Mouse (Mus musculus) kidney, adult 2 months (tissue): ENCODE data around the gene Vezt. TPM values are rescaled to one million over a fixed set of nuclear protein-coding genes. Genes with fewer than 3 reads are reported as not detected.
A peak's percentile ranks its signal among the peaks of the same experiment; 100 is the strongest.

Source experiments
- DNase-seq: peaks from one replicate; pipeline ENCODE4 v3.0.0; 2021
- H3K27ac ChIP-seq: fragments of 200-500 bp; 2 replicates; pipeline ENCODE4 v1.5.1; 2012; ENCODE audit warnings: low read depth, low read length, control low read depth, inconsistent platforms; ENCODE audit not compliant: insufficient read depth
- H3K27me3 ChIP-seq: fragments of 200-500 bp; replicated peaks from 2 replicates; pipeline ENCODE4 v1.6.1; 2012; ENCODE audit warnings: mild to moderate bottlenecking, moderate library complexity, low read length, inconsistent platforms; ENCODE audit not compliant: control insufficient read depth, insufficient read depth
- H3K36me3 ChIP-seq: fragments of 200-500 bp; 2 replicates; pipeline ENCODE4 v1.6.1; 2012; ENCODE audit warnings: mild to moderate bottlenecking, moderate library complexity, low read length, inconsistent platforms; ENCODE audit not compliant: control insufficient read depth, insufficient read depth
- H3K4me1 ChIP-seq: fragments of 200-500 bp; 2 replicates; pipeline ENCODE4 v1.6.1; 2011; ENCODE audit warnings: low read length; ENCODE audit not compliant: control insufficient read depth, insufficient read depth
- H3K4me3 ChIP-seq: fragments of 200-500 bp; 2 replicates; pipeline ENCODE4 v1.5.1; 2011; ENCODE audit warnings: mild to moderate bottlenecking, low read depth, low read length, control low read depth; ENCODE audit not compliant: insufficient read depth
- CTCF ChIP-seq: fragments of 200-500 bp; conservative IDR thresholded peaks from 2 replicates; pipeline ENCODE4 v1.5.1; 2011; ENCODE audit warnings: low read depth, mild to moderate bottlenecking, control low read depth, low read length, moderate library complexity, mixed read lengths; ENCODE audit not compliant: insufficient read depth, insufficient read length
- POLR2A ChIP-seq: fragments of 200-500 bp; IDR thresholded peaks from one replicate; pipeline ENCODE4 v1.6.1; 2011; ENCODE audit warnings: low read depth, low read length, control low read depth
- WGBS: fragments of 180-500 bp; shearing (Covaris S2); methylation state at CpG from one replicate; pipeline ENCODE4 v1.1.7; 2018; 5-methylcytosine and 5-hydroxymethylcytosine counted together
- polyA plus RNA-seq: library from polyadenylated mRNA; depleted of rRNA; stranded (reverse); fragments of >200 nt; gene quantifications from 2 replicates; pipeline ENCODE4 v1.2.3, GENCODE M21; 2012

The Vezt gene
- polyA plus RNA-seq, 1 experiment, result 12.2 TPM

GRCm38 (mm10) chr10:93940279-93940678 is 95.3 kb downstream of the Vezt start:
- no peaks in the 10 kb centered on the region for H3K27me3 ChIP-seq

DNA sequence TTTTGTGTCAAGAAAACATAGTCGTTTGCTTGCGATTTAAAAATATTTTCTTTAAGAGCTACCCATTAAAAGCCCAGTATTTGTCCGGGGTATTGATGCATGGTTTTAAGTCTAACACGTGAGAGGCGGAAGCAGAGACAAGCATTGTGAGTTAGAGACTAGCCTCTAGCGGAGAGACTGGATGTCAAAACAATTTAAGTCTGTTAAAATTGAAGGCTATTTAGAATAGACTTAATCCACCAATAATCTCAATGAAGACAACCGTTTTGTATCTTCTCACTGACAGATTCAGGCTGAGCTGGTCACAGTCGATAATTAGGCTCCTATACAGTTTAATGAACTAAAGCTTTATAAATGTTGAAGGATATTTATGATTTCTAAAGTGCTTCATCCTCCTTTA is 95.9 kb downstream of the Vezt start:
- no peak for TF ChIP-seq POLR2A
- Histone ChIP-seq H3K27me3 (no peaks in the 10 kb centered on the region), H3K4me1 (no peaks in the 10 kb centered on the region), H3K36me3 (no peaks in the 10 kb centered on the region), H3K27ac (no peak overlapping the region), H3K4me3 (no peak overlapping the region)
- no peak for DNase-seq
- WGBS, result 92% methylated on average over 8 of the region's 8 CpGs

More at GRCm38 (mm10) chr10:93940279-93940678, 95.3 kb downstream of the Vezt start:
- no peak overlapping the region for H3K27ac ChIP-seq
- TF ChIP-seq CTCF (no peak), POLR2A (no peak)
- WGBS, result 84% methylated on average over 5 of the region's 5 CpGs
- H3K36me3 ChIP-seq, result no peaks in the 10 kb centered on the region
- peaks cover 3% of the 10 kb centered on the region; the same call in 1 of the 2 replicates for H3K4me1 ChIP-seq
- H3K4me3 ChIP-seq, result no peak overlapping the region
- no peak for DNase-seq

- H3K27ac ChIP-seq, result no peak overlapping the region
- no peak for DNase-seq
- WGBS, result 85% methylated on average over 20 of the region's 20 CpGs
- no peaks in the 10 kb centered on the region for H3K36me3 ChIP-seq
- H3K4me3 ChIP-seq, result no peak overlapping the region
- H3K4me1 ChIP-seq, result no peaks in the 10 kb centered on the region
- TF ChIP-seq CTCF (no peak), POLR2A (no peak)
- H3K27me3 ChIP-seq, result no peaks in the 10 kb centered on the region
These were observed 96.8 kb downstream of the Vezt start for GRCm38 (mm10) chr10:93938844-93939271.

DNA sequence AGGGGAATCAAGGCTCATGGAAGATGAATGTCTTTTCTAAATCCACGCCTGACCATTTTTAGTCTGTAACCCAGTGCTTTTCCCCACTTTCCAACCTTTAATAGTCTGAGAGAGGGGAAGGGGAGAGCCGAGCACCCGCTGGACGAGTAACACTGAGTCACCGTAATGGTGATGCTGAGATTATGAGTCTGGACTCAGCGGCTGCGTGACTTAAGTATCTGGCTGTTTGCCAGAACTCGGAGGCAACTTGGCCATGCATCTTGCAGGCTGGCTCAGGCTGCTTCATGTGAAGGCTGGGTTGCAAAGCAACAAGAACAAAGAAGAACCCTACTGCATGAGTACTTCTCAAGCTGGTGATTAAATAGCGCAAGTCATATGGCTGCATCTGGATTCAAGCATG is 101.6 kb downstream of the Vezt start:
- TF ChIP-seq CTCF (no peak), POLR2A (no peak)
- Histone ChIP-seq H3K27ac (no peak overlapping the region), H3K4me3 (no peak overlapping the region), H3K4me1 (no peaks in the 10 kb centered on the region), H3K27me3 (no peaks in the 10 kb centered on the region), H3K36me3 (no peaks in the 10 kb centered on the region)
- 41% methylated on average over 9 of the region's 9 CpGs for WGBS
- peak; percentile 8 for DNase-seq

- Histone ChIP-seq H3K4me3 (no peak overlapping the region), H3K27me3 (no peaks in the 10 kb centered on the region), H3K36me3 (no peaks in the 10 kb centered on the region), H3K4me1 (no peaks in the 10 kb centered on the region), H3K27ac (no peak overlapping the region)
- no peak for DNase-seq
- TF ChIP-seq CTCF, result no peak
- TF ChIP-seq POLR2A, result no peak
- WGBS, result 53% methylated on average over 5 of the region's 5 CpGs
These were observed 102.8 kb downstream of the Vezt start for GRCm38 (mm10) chr10:93932861-93933260.

DNA sequence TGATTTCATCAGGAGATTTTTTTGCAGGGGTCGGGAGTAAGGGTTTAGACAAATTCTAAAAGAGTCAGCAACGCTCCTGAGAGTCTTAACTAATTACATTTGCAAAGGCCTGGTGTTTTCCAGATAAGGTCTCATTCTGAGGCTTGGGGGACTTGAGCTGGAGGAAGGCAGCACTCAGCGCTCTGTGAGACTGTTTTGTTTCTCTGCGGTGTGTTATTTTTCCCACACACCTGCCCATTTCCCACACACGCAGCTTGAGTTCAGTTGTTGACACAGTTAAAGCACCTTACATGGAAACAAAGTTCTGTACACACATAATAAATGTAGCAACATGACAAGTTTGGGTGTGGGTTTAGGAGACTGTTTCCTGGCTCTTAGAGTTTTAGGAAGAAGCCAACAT is 103.6 kb downstream of the Vezt start:
- TF ChIP-seq CTCF, result no peak
- TF ChIP-seq POLR2A, result no peak
- Histone ChIP-seq H3K4me1 (no peaks in the 10 kb centered on the region), H3K27me3 (no peaks in the 10 kb centered on the region), H3K4me3 (no peak overlapping the region), H3K27ac (no peak overlapping the region), H3K36me3 (no peaks in the 10 kb centered on the region)
- no peak for DNase-seq
- 81% methylated on average over 5 of the region's 5 CpGs for WGBS

GRCm38 (mm10) chr10:93931431-93931830 is 104.2 kb downstream of the Vezt start:
- DNase-seq, result no peak
- WGBS, result 72% methylated on average over 9 of the region's 9 CpGs
- H3K36me3 ChIP-seq, result no peaks in the 10 kb centered on the region
- TF ChIP-seq CTCF (no peak), POLR2A (no peak)
- no peak overlapping the region for H3K27ac ChIP-seq
- H3K4me1 ChIP-seq, result no peaks in the 10 kb centered on the region
- H3K27me3 ChIP-seq, result no peaks in the 10 kb centered on the region
- no peak overlapping the region for H3K4me3 ChIP-seq
